Mouse (Mus musculus): Measurements from ENCODE around the gene Spns2. TPM values are rescaled to one million over a fixed set of nuclear protein-coding genes. Genes with fewer than 3 reads are reported as not detected.

Spns2 gene
- polyA plus RNA-seq, 2 experiments: 3.8 to 8.6 TPM

- H3K4me1 ChIP-seq (replicated peaks; ENCODE audit: control insufficient read depth in 2 of 2, insufficient read depth in 2 of 2, low read length in 1 of 2): peaks cover 15 to 38% of the 10 kb centered on the region in 2 experiments
- under 1% methylated on average over 84 of the region's 86 CpGs for WGBS (ENCODE audit: insufficient replicate concordance)
- H3K36me3 ChIP-seq (replicated peaks; ENCODE audit: control insufficient read depth, insufficient read depth, low read depth): no peaks in the 10 kb centered on the region
- H3K9me3 ChIP-seq (ENCODE audit: control insufficient read depth, low read length): no peaks in the 10 kb centered on the region
- H3K9ac ChIP-seq (replicated peaks): no peak within 1 kb of the TSS
- peak within 1 kb of the TSS; percentile 84 for H3K4me2 ChIP-seq (ENCODE audit: low read depth)
- peak within 1 kb of the TSS; percentile 42 to 58 for H3K4me3 ChIP-seq (ENCODE audit: insufficient read depth in 1 of 2, low read depth in 2 of 2, low read length in 2 of 2)
- peak; percentile 78 for ATAC-seq (ENCODE audit: insufficient read depth)
- peak; percentile 43 to 54 (median 43) for DNase-seq (ENCODE audit: low read depth in 3 of 3, low spot score in 3 of 3)
- peaks cover 4% of the 10 kb centered on the region for H3K27me3 ChIP-seq (ENCODE audit: control insufficient read depth, insufficient read depth, low read length)
- TF ChIP-seq EP300 (IDR thresholded peaks at IDR 0.05; ENCODE audit: low read depth) (no peak), CTCF (IDR thresholded peaks at IDR 0.05; ENCODE audit: low read depth) (peak; percentile 44)
- no peak within 1 kb of the TSS for H3K27ac ChIP-seq
Observed at GRCm38 (mm10) chr11:72411093-72411921, 78.4 kb downstream of the Spns2 start, which contains the start of gene Smtnl2. Gene Smtnl2 (minus strand): TSS chr11:72411713.

- TF ChIP-seq EP300 (IDR thresholded peaks at IDR 0.05; ENCODE audit: low read depth) (no peak), CTCF (IDR thresholded peaks at IDR 0.05; ENCODE audit: low read depth) (no peak)
- H3K9me3 ChIP-seq (ENCODE audit: control insufficient read depth, low read length): no peaks in the 10 kb centered on the region
- peaks cover 12 to 33% of the 10 kb centered on the region in 2 experiments for H3K4me1 ChIP-seq (replicated peaks; ENCODE audit: control insufficient read depth in 2 of 2, insufficient read depth in 2 of 2, low read length in 1 of 2)
- DNase-seq (ENCODE audit: low read depth in 3 of 3, low spot score in 3 of 3) (no peak), ATAC-seq (ENCODE audit: insufficient read depth) (peak; percentile 27; the same call in 1 of the 2 replicates)
- no peak overlapping the region for H3K27ac ChIP-seq
- peak overlapping the region; percentile 42 to 58 for H3K4me3 ChIP-seq (ENCODE audit: insufficient read depth in 1 of 2, low read depth in 2 of 2, low read length in 2 of 2)
- peaks cover 4% of the 10 kb centered on the region for H3K27me3 ChIP-seq (ENCODE audit: control insufficient read depth, insufficient read depth, low read length)
- H3K9ac ChIP-seq (replicated peaks): no peak overlapping the region
- H3K36me3 ChIP-seq (replicated peaks; ENCODE audit: control insufficient read depth, insufficient read depth, low read depth): no peaks in the 10 kb centered on the region
- WGBS (ENCODE audit: insufficient replicate concordance): 4% methylated on average over 25 of the region's 25 CpGs
- peak overlapping the region; percentile 84 for H3K4me2 ChIP-seq (ENCODE audit: low read depth)
Observed at GRCm38 (mm10) chr11:72410521-72411092, 79.1 kb downstream of the Spns2 start.

GRCm38 (mm10) chr11:72409649-72410385, 79.9 kb downstream of the Spns2 start:
- 67% methylated on average over 12 of the region's 12 CpGs for WGBS (ENCODE audit: insufficient replicate concordance)
- Histone ChIP-seq H3K9me3 (ENCODE audit: control insufficient read depth, low read length) (no peaks in the 10 kb centered on the region), H3K27ac (no peak overlapping the region), H3K27me3 (ENCODE audit: control insufficient read depth, insufficient read depth, low read length) (peaks cover 4% of the 10 kb centered on the region), H3K9ac (replicated peaks) (no peak overlapping the region), H3K4me1 (replicated peaks; ENCODE audit: control insufficient read depth in 2 of 2, insufficient read depth in 2 of 2, low read length in 1 of 2) (peaks cover 4 to 25% of the 10 kb centered on the region in 2 experiments), H3K4me3 (ENCODE audit: insufficient read depth in 1 of 2, low read depth in 2 of 2, low read length in 2 of 2) (0 out of 4 replicates have a peak overlapping the region, but pooled peaks of 1 of the 2 experiments have one; percentile 16), H3K36me3 (replicated peaks; ENCODE audit: control insufficient read depth, insufficient read depth, low read depth) (no peaks in the 10 kb centered on the region), H3K4me2 (ENCODE audit: low read depth) (peak overlapping the region; percentile 20; the same call in 1 of the 2 replicates)
- TF ChIP-seq CTCF (IDR thresholded peaks at IDR 0.05; ENCODE audit: low read depth) (no peak), EP300 (IDR thresholded peaks at IDR 0.05; ENCODE audit: low read depth) (no peak)
- no peak for ATAC-seq (ENCODE audit: insufficient read depth)
- DNase-seq (ENCODE audit: low read depth in 3 of 3, low spot score in 3 of 3): no peak

- no peaks in the 10 kb centered on the region for H3K36me3 ChIP-seq (replicated peaks; ENCODE audit: control insufficient read depth, insufficient read depth, low read depth)
- no peak overlapping the region for H3K27ac ChIP-seq
- peaks cover 4% of the 10 kb centered on the region for H3K27me3 ChIP-seq (ENCODE audit: control insufficient read depth, insufficient read depth, low read length)
- peaks cover 0 to 18% of the 10 kb centered on the region in 2 experiments; a peak in 2 of 4 replicates for H3K4me1 ChIP-seq (replicated peaks; ENCODE audit: control insufficient read depth in 2 of 2, insufficient read depth in 2 of 2, low read length in 1 of 2)
- DNase-seq (ENCODE audit: low read depth in 3 of 3, low spot score in 3 of 3): no peak
- no peak overlapping the region for H3K4me2 ChIP-seq (ENCODE audit: low read depth)
- H3K4me3 ChIP-seq (ENCODE audit: insufficient read depth in 1 of 2, low read depth in 2 of 2, low read length in 2 of 2): no peak overlapping the region
- ATAC-seq (ENCODE audit: insufficient read depth): no peak
- H3K9ac ChIP-seq (replicated peaks): no peak overlapping the region
- WGBS (ENCODE audit: insufficient replicate concordance): 70% methylated on average over 9 of the region's 9 CpGs
- TF ChIP-seq CTCF (IDR thresholded peaks at IDR 0.05; ENCODE audit: low read depth) (no peak), EP300 (IDR thresholded peaks at IDR 0.05; ENCODE audit: low read depth) (no peak)
- no peaks in the 10 kb centered on the region for H3K9me3 ChIP-seq (ENCODE audit: control insufficient read depth, low read length)
Observed at GRCm38 (mm10) chr11:72408451-72409170, 81.1 kb downstream of the Spns2 start.

Measured in liver, embryonic 14.5 days (tissue).